Mouse (Mus musculus) bone marrow, adult 2 months (tissue): ENCODE measurements around the gene Abt1.

ENCODE experiments used
- CTCF ChIP-seq: fragments of 200-500 bp; IDR thresholded peaks from 2 replicates; pipeline ENCODE4 v1.5.1; 2011; ENCODE audit warnings: low read length, control low read depth; ENCODE audit not compliant: control insufficient read depth, insufficient read depth
- POLR2A ChIP-seq: fragments of 200-500 bp; IDR thresholded peaks from 2 replicates; pipeline ENCODE4 v1.6.1; 2011; ENCODE audit warnings: low read depth, mild to moderate bottlenecking, control low read depth, low read length, borderline replicate concordance; ENCODE audit not compliant: control insufficient read depth

- TF ChIP-seq POLR2A (no peak), CTCF (no peak)
Measured at GRCm38 (mm10) chr13:23424052-23424380, 350 bp upstream of the Abt1 start.
